Mouse (Mus musculus): ENCODE results near the gene Lipe.

The Lipe gene

GRCm38 (mm10) chr7:25363151-25363550 is 35.4 kb downstream of the Lipe start:
- no peak for DNase-seq (ENCODE audit: low spot score)

GRCm38 (mm10) chr7:25358721-25359206 is 39.7 kb downstream of the Lipe start:
- DNase-seq (ENCODE audit: low spot score) = no peak

- DNase-seq (ENCODE audit: low spot score) = no peak
Measured at GRCm38 (mm10) chr7:25348861-25349260, 49.6 kb downstream of the Lipe start.

GRCm38 (mm10) chr7:25341000-25341784 is 57.3 kb downstream of the Lipe start:
- peak; percentile 41 for DNase-seq (ENCODE audit: low spot score)

- DNase-seq (ENCODE audit: low spot score) = no peak
Measured at GRCm38 (mm10) chr7:25339329-25339728, 59.2 kb downstream of the Lipe start.

GRCm38 (mm10) chr7:25334472-25334871 is 64.0 kb downstream of the Lipe start:
- no peak for DNase-seq (ENCODE audit: low spot score)

GRCm38 (mm10) chr7:25333596-25334307 is 64.8 kb downstream of the Lipe start:
- DNase-seq (ENCODE audit: low spot score) = peak; percentile 76
